Mouse (Mus musculus) erythroblast, adult 5-6 weeks (primary cell): Measurements from ENCODE around the gene Cavin1. TPM values are rescaled to one million over a fixed set of nuclear protein-coding genes. Genes with fewer than 3 reads are reported as not detected.
A peak's percentile ranks its signal among the peaks of the same experiment; 100 is the strongest.

Source experiments
- ATAC-seq: replicated peaks from 2 replicates; pipeline ENCODE4 v1.8.0; 2016; ENCODE audit warnings: moderate number of reproducible peaks, mild to moderate bottlenecking, moderate TSS enrichment, inconsistent platforms; ENCODE audit not compliant: poor library complexity, low FRiP score, severe bottlenecking
- total RNA-seq, 2 experiments: library from RNA; stranded (forward) in 1 of 2; stranded (reverse) in 1 of 2; fragments of 150-400 nt in 1 of 2; fragments of 200-764, 138-1000 nt in 1 of 2; gene quantifications; 2 replicates each; pipeline versions ENCODE4 v1.2.3 to v1.2.4; 2015 to 2017; ENCODE audit warnings: low replicate concordance in 2 of 2

Gene Cavin1
- total RNA-seq, 2 experiments from 2014 or later = not detected

GRCm38 (mm10) chr11:100959826-100960225 lies 10.9 kb downstream of the Cavin1 start:
- no peak for ATAC-seq

- ATAC-seq = peak; percentile 47; the same call in 1 of the 2 replicates
Measured at GRCm38 (mm10) chr11:100959464-100959810, 11.2 kb downstream of the Cavin1 start.

GRCm38 (mm10) chr11:100958613-100959463 lies 11.8 kb downstream of the Cavin1 start:
- ATAC-seq = no peak

GRCm38 (mm10) chr11:100957915-100958469 lies 12.7 kb downstream of the Cavin1 start:
- ATAC-seq = no peak

- peak; percentile 50; the same call in 1 of the 2 replicates for ATAC-seq
Measured at GRCm38 (mm10) chr11:100957244-100957643, 13.4 kb downstream of the Cavin1 start.

- ATAC-seq = no peak
Measured at GRCm38 (mm10) chr11:100949540-100949939, 21.1 kb downstream of the Cavin1 start.

- no peak for ATAC-seq
Measured at GRCm38 (mm10) chr11:100948317-100948716, 22.4 kb downstream of the Cavin1 start.

GRCm38 (mm10) chr11:100947548-100947947 lies 23.1 kb downstream of the Cavin1 start:
- peak; percentile 71; the same call in 1 of the 2 replicates for ATAC-seq

- no peak for ATAC-seq
Measured at GRCm38 (mm10) chr11:100946862-100947261, 23.8 kb downstream of the Cavin1 start.

GRCm38 (mm10) chr11:100942388-100942787 lies 28.3 kb downstream of the Cavin1 start:
- ATAC-seq = no peak

- ATAC-seq = peak; percentile 95
Measured at GRCm38 (mm10) chr11:100939512-100940151, 31.1 kb downstream of the Cavin1 start, which contains the start of gene Stat3. TSS of gene Stat3 (minus strand) at chr11:100939540.

- ATAC-seq = peak; percentile 29
Measured at GRCm38 (mm10) chr11:100938711-100939511, 31.8 kb downstream of the Cavin1 start.

GRCm38 (mm10) chr11:100938112-100938511 lies 32.6 kb downstream of the Cavin1 start:
- no peak for ATAC-seq

GRCm38 (mm10) chr11:100937295-100937694 lies 33.4 kb downstream of the Cavin1 start:
- ATAC-seq = no peak

GRCm38 (mm10) chr11:100935373-100936355 lies 35.0 kb downstream of the Cavin1 start:
- ATAC-seq = peak; percentile 24; the same call in 1 of the 2 replicates

GRCm38 (mm10) chr11:100931254-100931921 lies 39.3 kb downstream of the Cavin1 start:
- ATAC-seq = peak; percentile 79

- ATAC-seq = peak; percentile 4; the same call in 1 of the 2 replicates
Measured at GRCm38 (mm10) chr11:100930611-100931010, 40.1 kb downstream of the Cavin1 start.

GRCm38 (mm10) chr11:100927386-100927785 lies 43.3 kb downstream of the Cavin1 start:
- no peak for ATAC-seq
